Mouse (Mus musculus) heart, postnatal 25 days (tissue): Measurements from ENCODE around the gene Arl4c. TPM values are rescaled to one million over a fixed set of nuclear protein-coding genes. Genes with fewer than 3 reads are reported as not detected.

ENCODE experiments used
- DNase-seq: peaks from one replicate; pipeline ENCODE4 v3.0.0; 2022; ENCODE audit warnings: low spot score
- intact Hi-C: fragments of 180-260 bp; cut with DNase I; formaldehyde crosslinking; loops from one replicate; pipeline ENCODE4 v1.15.1; 2025
- total RNA-seq, 2 experiments: library from RNA; stranded (reverse); gene quantifications; 2 replicates each; pipeline ENCODE4 v1.2.3; 2021

Gene Arl4c
- total RNA-seq, 2 experiments from 2014 or later, result 6.4 to 6.9 TPM

- DNase-seq, result peak; percentile 75
- intact Hi-C loops, result loop anchor here (1.0 to 5.0 kb wide), 5 partner anchors 143 to 348 kb away; no protein-coding TSS in a partner anchor
Measured at GRCm38 (mm10) chr1:88705799-88706198, 3.8 kb upstream of the Arl4c start.

- intact Hi-C loops, result loop anchor here (5.0 kb wide), 1 partner anchor 348 kb away; no protein-coding TSS in a partner anchor
- DNase-seq, result no peak
Measured at GRCm38 (mm10) chr1:88705050-88705449, 3.0 kb upstream of the Arl4c start.

- intact Hi-C loops, result loop anchor here (2.0 to 5.0 kb wide), 2 partner anchors 44 to 70 kb away; no protein-coding TSS in a partner anchor
- no peak for DNase-seq
Measured at GRCm38 (mm10) chr1:88700961-88701861, 810 bp downstream of the Arl4c start.

- DNase-seq, result no peak
- intact Hi-C loops, result loop anchor here (2.0 to 5.0 kb wide), 2 partner anchors 43 to 69 kb away; no protein-coding TSS in a partner anchor
Measured at GRCm38 (mm10) chr1:88699856-88700791, 1.9 kb downstream of the Arl4c start.

DNA sequence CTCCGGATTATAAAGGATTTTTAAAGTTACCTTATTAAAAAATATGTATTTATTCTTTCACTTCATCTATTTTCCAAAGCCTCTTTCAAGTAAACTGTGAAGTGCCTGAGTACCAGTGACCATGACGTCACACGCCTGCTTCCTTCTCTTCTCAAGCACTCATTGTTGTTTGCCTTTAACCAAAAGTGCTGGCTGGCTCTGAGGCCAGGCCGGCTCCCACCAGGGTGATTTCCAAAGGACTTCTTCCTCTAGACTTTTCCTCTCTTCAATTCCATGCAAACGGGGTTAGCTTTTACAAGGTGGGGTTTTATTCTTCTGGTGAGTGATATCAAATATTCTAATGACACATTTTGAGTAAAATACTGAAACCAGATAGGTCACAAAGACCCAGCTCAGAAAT is 2.6 kb downstream of the Arl4c start:
- intact Hi-C loops, result no loop called here
- no peak for DNase-seq

GRCm38 (mm10) chr1:88698926-88699325 is 3.1 kb downstream of the Arl4c start:
- intact Hi-C loops, result no loop called here
- no peak for DNase-seq

- intact Hi-C loops, result no loop called here
Measured at GRCm38 (mm10) chr1:88698131-88698530, 3.9 kb downstream of the Arl4c start.

GRCm38 (mm10) chr1:88696408-88696807 is 5.6 kb downstream of the Arl4c start:
- DNase-seq, result no peak
- intact Hi-C loops, result no loop called here

More at GRCm38 (mm10) chr1:88698131-88698530, 3.9 kb downstream of the Arl4c start:
- no peak for DNase-seq

- DNase-seq, result no peak
- intact Hi-C loops, result no loop called here
Measured at GRCm38 (mm10) chr1:88694353-88694752, 7.7 kb downstream of the Arl4c start.

- intact Hi-C loops, result no loop called here
- DNase-seq, result no peak
Measured at GRCm38 (mm10) chr1:88692293-88692827, 9.7 kb downstream of the Arl4c start.

GRCm38 (mm10) chr1:88690601-88691000 is 11.4 kb downstream of the Arl4c start:
- no peak for DNase-seq
- intact Hi-C loops, result no loop called here

- intact Hi-C loops, result no loop called here
- no peak for DNase-seq
Measured at GRCm38 (mm10) chr1:88684765-88685164, 17.3 kb downstream of the Arl4c start.

DNA sequence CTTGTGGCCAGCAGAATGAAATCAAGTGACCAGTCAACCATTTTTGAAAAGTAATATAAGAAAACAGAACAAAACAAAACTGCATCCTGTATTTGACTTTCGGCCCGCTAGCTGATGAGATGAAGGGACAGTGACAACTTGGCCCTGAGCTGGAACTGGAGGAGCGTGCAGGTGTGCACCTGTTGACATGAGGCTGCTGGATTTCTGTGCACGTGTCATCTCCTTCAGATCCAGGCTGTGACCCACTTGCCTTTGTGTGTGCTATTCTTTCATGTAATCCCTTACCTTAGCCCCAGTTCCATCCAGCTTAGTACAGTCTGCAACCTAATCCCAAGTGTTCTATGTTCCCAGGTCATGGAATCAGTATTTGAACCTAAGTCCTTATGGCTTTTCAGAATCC is 20.4 kb downstream of the Arl4c start:
- no peak for DNase-seq
- intact Hi-C loops, result no loop called here

DNA sequence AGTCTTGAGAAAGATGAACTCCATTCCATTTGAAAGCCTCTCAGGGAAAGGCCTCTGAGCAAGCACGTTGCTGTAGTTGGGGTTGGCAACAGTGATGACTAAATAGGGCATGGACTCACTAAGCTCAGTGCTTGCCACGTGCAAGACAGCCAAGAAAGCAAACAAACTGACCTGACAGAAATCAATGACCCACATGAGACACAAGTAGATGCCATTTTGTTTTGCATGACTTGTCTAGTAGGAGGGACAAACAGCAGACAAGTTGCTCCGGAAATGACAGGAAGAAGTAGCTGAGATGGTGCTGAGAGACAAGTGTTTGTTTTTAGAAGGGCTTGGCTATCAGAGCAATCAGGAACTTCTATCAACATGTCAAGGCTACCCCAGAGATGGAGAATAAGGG is 21.2 kb downstream of the Arl4c start:
- intact Hi-C loops, result no loop called here

GRCm38 (mm10) chr1:88678231-88678739 is 23.7 kb downstream of the Arl4c start:
- intact Hi-C loops, result no loop called here
- no peak for DNase-seq

More for the DNA sequence above, 21.2 kb downstream of the Arl4c start:
- DNase-seq, result no peak

DNA sequence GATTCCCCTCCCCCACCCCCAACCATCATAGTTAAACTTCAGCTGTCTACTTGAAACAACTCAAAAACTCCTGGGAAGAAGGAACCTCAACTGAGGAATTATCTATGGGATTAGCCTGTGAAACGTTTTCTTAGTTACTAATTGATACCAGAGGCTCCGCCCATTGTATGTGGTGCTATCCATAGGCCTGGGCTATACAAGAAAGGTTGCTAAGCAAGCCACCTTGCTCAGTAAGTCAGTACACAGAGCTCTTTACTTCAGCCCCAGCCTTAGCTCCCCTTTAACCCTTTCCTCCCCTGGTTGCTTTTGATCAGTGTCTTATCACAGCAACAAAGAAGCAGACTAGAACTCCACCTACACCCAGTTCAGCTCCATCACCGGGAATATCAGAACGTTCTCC is 31.2 kb downstream of the Arl4c start:
- intact Hi-C loops, result no loop called here
- no peak for DNase-seq

DNA sequence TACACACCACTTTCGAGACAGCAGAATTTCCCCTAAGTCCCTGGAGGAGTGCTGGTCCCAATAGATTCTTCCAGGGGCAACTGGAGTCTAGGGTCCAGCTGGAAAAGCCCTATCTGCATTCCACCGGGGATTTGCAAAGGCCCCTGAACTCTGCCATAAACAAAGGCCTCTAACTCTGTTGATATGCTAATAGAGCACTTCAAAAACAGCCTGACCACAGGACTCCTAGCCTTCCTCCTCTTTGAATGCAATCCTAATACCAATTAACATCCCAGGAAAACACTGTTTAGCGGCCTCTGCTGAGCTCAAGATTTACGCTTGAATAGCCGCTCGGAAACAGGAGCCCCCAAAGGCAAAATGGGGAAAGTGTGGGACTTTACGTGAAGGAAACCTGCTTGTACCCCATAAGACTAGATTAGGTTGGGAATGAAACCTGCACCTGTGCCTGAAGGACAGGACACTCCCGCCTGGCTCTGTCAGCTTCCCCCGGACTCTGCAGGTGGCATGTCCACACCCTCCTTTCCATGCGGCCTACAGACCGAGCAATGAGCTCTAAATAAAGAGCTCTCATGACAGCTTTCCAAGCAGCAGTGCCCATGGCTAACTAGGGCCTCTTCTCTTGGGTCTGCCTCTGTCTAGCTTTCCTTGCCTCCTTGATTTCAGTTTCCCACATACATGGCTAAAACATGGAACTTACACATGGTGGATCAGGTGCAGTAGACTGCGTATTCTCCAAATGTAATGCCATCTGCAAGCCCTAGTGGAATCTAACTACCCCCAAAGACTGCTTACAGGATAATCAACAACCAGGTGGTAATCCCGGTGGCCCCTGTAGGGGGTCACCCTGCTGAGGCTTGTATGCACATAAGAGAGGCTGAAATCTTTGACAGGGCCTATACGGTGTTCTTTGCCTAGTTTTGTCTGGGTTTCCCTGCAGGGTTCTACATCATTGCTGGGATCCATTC is 32.9 kb downstream of the Arl4c start:
- intact Hi-C loops, result no loop called here
- no peak for DNase-seq

- intact Hi-C loops, result no loop called here
- DNase-seq, result no peak
Measured at GRCm38 (mm10) chr1:88668353-88668752, 33.7 kb downstream of the Arl4c start.

DNA sequence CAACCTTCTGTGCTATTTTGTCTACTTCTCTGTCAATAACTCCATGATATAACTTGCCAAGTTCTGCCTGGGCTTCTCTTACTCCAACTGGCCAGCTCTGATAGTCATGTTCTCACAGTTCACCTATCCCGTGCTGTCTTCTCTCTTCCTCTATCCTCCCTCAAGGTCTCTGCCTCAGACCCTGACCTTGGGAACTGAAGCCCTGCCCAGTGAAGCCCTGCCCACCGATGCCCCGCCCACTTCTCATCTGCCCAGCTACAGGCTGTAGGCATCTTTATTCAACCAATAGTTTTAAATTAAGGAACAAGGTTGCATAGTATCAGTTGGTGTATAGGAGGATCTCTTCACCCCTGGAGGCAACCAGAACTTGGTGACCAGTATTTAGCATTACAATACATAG is 37.4 kb downstream of the Arl4c start:
- no peak for DNase-seq
- intact Hi-C loops, result no loop called here
